Mouse (Mus musculus) stomach, postnatal 0 days (tissue): Measurements from ENCODE around the gene Pam16.
A peak's percentile ranks its signal among the peaks of the same experiment; 100 is the strongest.

Experiments used
- CTCF ChIP-seq: IDR thresholded peaks from 2 replicates; pipeline ENCODE4 v1.5.1; 2016; ENCODE audit warnings: antibody characterized with exemption, low read depth, mild to moderate bottlenecking, moderate library complexity
- EP300 ChIP-seq: optimal IDR thresholded peaks from 2 replicates; pipeline ENCODE3; 2016; ENCODE audit warnings: antibody characterized with exemption

DNA sequence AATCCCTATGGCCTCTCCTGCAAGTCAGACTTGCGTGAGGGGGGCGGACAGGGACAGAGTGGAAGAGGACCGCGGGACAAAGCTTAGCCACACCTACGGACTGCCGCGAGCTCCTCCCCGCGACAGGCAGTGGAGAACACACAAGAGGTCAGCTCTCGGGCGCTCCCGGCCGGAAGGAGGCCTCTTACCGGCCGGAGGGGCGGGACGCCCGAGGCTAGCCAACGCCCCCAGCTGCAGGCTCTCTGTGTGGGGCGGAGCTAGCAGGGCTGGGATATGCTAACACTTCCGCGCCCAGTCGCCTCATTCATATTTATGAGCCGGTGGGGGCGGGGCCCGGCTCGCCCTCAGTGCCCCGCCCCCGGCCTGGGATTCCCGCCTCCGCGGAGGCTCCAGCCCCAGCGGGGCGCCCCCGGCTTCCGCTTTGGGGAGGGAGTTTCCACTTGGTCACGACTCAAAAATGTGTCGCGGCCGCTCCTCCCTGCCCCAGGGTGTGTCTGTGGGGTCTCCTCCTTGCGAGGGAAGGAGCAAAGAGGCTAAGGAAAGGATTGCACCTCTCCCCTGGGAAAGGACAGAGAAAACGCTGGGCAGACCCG, 38.2 kb downstream of the Pam16 start:
- peak; percentile 73 for TF ChIP-seq EP300
- TF ChIP-seq CTCF = peak; percentile 49
